Mouse (Mus musculus): ENCODE measurements around the gene F11. TPM values are rescaled to one million over a fixed set of nuclear protein-coding genes. Genes with fewer than 3 reads are reported as not detected.

F11 gene
- polyA plus RNA-seq (2011; ENCODE audit: insufficient read depth, insufficient read length, low read depth, missing spikeins): not detected in 2 replicates

DNA sequence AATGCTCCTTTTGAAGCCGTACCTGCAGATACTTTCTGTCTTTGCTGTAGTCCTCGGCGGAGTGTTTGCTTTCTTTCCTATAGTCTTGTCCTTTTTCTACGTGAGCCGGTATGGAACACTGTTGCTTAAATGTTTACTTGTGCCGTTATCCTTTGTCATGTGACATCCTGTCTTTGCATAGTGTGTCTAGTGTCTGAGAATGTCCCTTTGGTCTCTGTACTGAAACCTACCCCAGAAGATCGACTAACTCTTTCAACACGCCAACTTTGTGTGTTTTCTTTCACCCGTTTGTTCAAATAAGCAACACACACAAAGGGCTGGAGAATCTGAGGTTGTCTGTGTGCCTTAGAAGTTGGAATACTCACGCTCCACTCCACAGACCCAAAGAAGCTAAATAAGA is at the start of gene F11:
TSS of gene F11 (minus strand) at position 112 of the 400 bp plus-strand sequence.
- Histone ChIP-seq H3K36me3 (ENCODE audit: control insufficient read depth, insufficient read depth, low read length, poor library complexity, severe bottlenecking) (no peaks in the 10 kb centered on the region), H3K4me3 (ENCODE audit: low read depth, low read length) (no peak within 1 kb of the TSS), H3K4me1 (ENCODE audit: control insufficient read depth, insufficient read depth, low read length) (no peaks in the 10 kb centered on the region), H3K27ac (ENCODE audit: insufficient read depth, low read length) (no peak within 1 kb of the TSS), H3K9ac (ENCODE audit: low read depth, poor library complexity, severe bottlenecking) (no peak within 1 kb of the TSS), H3K27me3 (ENCODE audit: control insufficient read depth, insufficient read depth, low read length, poor library complexity, severe bottlenecking) (no peaks in the 10 kb centered on the region), H3K9me3 (replicated peaks; ENCODE audit: control insufficient read depth, insufficient read depth, low read length, poor library complexity, severe bottlenecking) (peaks cover 14% of the 10 kb centered on the region)
- TF ChIP-seq EP300 (IDR thresholded peaks at IDR 0.05; ENCODE audit: insufficient read depth, low read depth, low read length) (no peak), POLR2A (IDR thresholded peaks at IDR 0.05; ENCODE audit: insufficient read depth, low read length) (no peak), CTCF (IDR thresholded peaks at IDR 0.05; ENCODE audit: low read depth, low read length) (no peak)

DNA sequence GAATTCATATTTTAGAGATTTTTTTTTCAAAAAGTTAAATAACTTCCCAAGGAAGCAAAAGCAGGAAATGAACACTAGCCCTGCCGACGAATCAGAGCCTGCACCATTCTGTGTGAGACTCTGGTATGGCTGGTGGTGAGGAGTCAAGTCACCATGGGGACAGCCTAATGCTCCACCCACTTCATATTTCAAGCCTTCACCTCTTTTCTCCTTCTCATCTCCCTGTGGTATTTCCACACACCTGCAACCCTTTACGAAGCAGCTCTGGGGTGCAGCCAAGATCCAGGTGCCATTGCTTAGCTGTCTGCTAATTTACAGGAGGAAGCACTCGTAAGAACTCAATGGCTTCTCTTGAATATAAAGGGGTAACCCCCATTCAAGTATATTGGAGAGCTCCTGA is 49.1 kb upstream of the F11 start:
- Histone ChIP-seq H3K4me1 (ENCODE audit: control insufficient read depth, insufficient read depth, low read length) (no peaks in the 10 kb centered on the region), H3K27ac (ENCODE audit: insufficient read depth, low read length) (no peak overlapping the region), H3K27me3 (ENCODE audit: control insufficient read depth, insufficient read depth, low read length, poor library complexity, severe bottlenecking) (no peaks in the 10 kb centered on the region), H3K9me3 (replicated peaks; ENCODE audit: control insufficient read depth, insufficient read depth, low read length, poor library complexity, severe bottlenecking) (no peaks in the 10 kb centered on the region), H3K9ac (ENCODE audit: low read depth, poor library complexity, severe bottlenecking) (no peak overlapping the region), H3K4me3 (ENCODE audit: low read depth, low read length) (no peak overlapping the region), H3K36me3 (ENCODE audit: control insufficient read depth, insufficient read depth, low read length, poor library complexity, severe bottlenecking) (no peaks in the 10 kb centered on the region)
- TF ChIP-seq EP300 (IDR thresholded peaks at IDR 0.05; ENCODE audit: insufficient read depth, low read depth, low read length) (no peak), CTCF (IDR thresholded peaks at IDR 0.05; ENCODE audit: low read depth, low read length) (no peak), POLR2A (IDR thresholded peaks at IDR 0.05; ENCODE audit: insufficient read depth, low read length) (no peak)

DNA sequence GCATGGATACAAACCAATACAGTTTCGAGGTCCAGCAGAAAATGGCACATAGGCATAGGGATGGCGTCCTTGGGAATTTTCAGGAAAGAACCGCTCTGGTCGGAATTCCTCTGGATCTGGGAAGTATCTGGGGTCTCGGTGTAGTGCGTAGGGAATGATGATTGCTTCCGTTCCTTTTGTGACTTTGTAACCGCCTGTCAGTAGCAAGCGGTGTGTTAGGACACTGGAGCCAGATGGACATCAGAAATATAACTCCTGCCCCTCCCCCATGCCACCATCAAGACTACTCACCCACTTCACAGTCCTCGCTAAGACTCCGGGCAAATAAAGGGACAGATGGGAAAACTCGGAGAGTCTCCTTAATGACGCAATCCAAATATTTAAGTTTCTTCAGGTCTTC is 46.5 kb upstream of the F11 start, which contains the start of gene Gm45753:
TSS of gene Gm45753 (minus strand) at position 101 of the 400 bp plus-strand sequence.
- Histone ChIP-seq H3K4me3 (ENCODE audit: low read depth, low read length) (no peak within 1 kb of the TSS), H3K36me3 (ENCODE audit: control insufficient read depth, insufficient read depth, low read length, poor library complexity, severe bottlenecking) (no peaks in the 10 kb centered on the region), H3K4me1 (ENCODE audit: control insufficient read depth, insufficient read depth, low read length) (no peaks in the 10 kb centered on the region), H3K9ac (ENCODE audit: low read depth, poor library complexity, severe bottlenecking) (no peak within 1 kb of the TSS), H3K27me3 (ENCODE audit: control insufficient read depth, insufficient read depth, low read length, poor library complexity, severe bottlenecking) (no peaks in the 10 kb centered on the region), H3K27ac (ENCODE audit: insufficient read depth, low read length) (no peak within 1 kb of the TSS), H3K9me3 (replicated peaks; ENCODE audit: control insufficient read depth, insufficient read depth, low read length, poor library complexity, severe bottlenecking) (no peaks in the 10 kb centered on the region)
- TF ChIP-seq EP300 (IDR thresholded peaks at IDR 0.05; ENCODE audit: insufficient read depth, low read depth, low read length): no peak
- TF ChIP-seq POLR2A (IDR thresholded peaks at IDR 0.05; ENCODE audit: insufficient read depth, low read length): no peak
- no peak for TF ChIP-seq CTCF (IDR thresholded peaks at IDR 0.05; ENCODE audit: low read depth, low read length)

DNA sequence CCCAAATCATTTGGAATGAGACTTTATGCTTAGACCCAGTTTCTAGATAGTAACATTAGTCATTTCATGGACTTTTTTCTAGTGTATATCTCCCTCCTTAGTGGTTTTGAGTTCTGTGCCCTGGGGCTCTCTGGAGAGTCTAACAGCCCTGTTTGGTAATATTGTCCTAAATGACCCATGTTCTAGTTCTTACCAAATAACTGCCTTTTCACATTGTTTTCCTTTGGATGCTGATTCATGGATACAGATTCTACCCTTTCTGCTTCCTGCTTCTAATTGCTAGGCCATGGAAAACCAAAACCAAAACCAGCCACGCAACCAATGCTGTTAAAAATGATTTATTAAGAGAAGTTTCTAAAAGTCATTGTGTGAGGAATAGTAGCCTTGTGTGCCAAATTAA is 43.6 kb upstream of the F11 start:
- Histone ChIP-seq H3K9me3 (replicated peaks; ENCODE audit: control insufficient read depth, insufficient read depth, low read length, poor library complexity, severe bottlenecking) (no peaks in the 10 kb centered on the region), H3K27ac (ENCODE audit: insufficient read depth, low read length) (no peak overlapping the region), H3K36me3 (ENCODE audit: control insufficient read depth, insufficient read depth, low read length, poor library complexity, severe bottlenecking) (no peaks in the 10 kb centered on the region), H3K27me3 (ENCODE audit: control insufficient read depth, insufficient read depth, low read length, poor library complexity, severe bottlenecking) (no peaks in the 10 kb centered on the region; the same call in 1 of the 2 replicates), H3K4me1 (ENCODE audit: control insufficient read depth, insufficient read depth, low read length) (no peaks in the 10 kb centered on the region), H3K9ac (ENCODE audit: low read depth, poor library complexity, severe bottlenecking) (no peak overlapping the region), H3K4me3 (ENCODE audit: low read depth, low read length) (no peak overlapping the region)
- TF ChIP-seq POLR2A (IDR thresholded peaks at IDR 0.05; ENCODE audit: insufficient read depth, low read length) (no peak), CTCF (IDR thresholded peaks at IDR 0.05; ENCODE audit: low read depth, low read length) (no peak), EP300 (IDR thresholded peaks at IDR 0.05; ENCODE audit: insufficient read depth, low read depth, low read length) (no peak)

DNA sequence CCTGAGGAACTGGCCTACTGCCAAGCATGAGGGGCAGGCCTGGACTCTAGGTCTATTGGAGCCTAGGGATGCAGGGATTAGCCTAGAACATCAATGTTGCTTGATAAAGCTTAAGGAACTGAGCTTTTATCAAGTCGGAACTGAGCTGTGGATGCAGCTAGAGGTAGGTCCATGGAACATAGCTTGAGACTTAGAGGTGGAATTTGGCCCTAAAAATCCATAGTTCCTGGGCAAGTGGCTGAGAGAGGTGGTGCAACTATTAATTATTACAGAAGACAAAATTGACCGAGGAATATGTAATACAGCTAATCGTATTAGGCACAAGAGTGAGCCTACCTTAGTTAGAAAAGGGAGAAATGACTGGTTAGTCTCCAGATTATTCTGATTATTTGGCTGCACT is 42.5 kb upstream of the F11 start:
- no peak for TF ChIP-seq EP300 (IDR thresholded peaks at IDR 0.05; ENCODE audit: insufficient read depth, low read depth, low read length)
- no peak for TF ChIP-seq CTCF (IDR thresholded peaks at IDR 0.05; ENCODE audit: low read depth, low read length)
- no peak for TF ChIP-seq POLR2A (IDR thresholded peaks at IDR 0.05; ENCODE audit: insufficient read depth, low read length)
- Histone ChIP-seq H3K4me1 (ENCODE audit: control insufficient read depth, insufficient read depth, low read length) (no peaks in the 10 kb centered on the region), H3K27ac (ENCODE audit: insufficient read depth, low read length) (no peak overlapping the region), H3K9me3 (replicated peaks; ENCODE audit: control insufficient read depth, insufficient read depth, low read length, poor library complexity, severe bottlenecking) (no peaks in the 10 kb centered on the region), H3K9ac (ENCODE audit: low read depth, poor library complexity, severe bottlenecking) (no peak overlapping the region), H3K27me3 (ENCODE audit: control insufficient read depth, insufficient read depth, low read length, poor library complexity, severe bottlenecking) (no peaks in the 10 kb centered on the region; the same call in 1 of the 2 replicates), H3K4me3 (ENCODE audit: low read depth, low read length) (no peak overlapping the region), H3K36me3 (ENCODE audit: control insufficient read depth, insufficient read depth, low read length, poor library complexity, severe bottlenecking) (no peaks in the 10 kb centered on the region)

DNA sequence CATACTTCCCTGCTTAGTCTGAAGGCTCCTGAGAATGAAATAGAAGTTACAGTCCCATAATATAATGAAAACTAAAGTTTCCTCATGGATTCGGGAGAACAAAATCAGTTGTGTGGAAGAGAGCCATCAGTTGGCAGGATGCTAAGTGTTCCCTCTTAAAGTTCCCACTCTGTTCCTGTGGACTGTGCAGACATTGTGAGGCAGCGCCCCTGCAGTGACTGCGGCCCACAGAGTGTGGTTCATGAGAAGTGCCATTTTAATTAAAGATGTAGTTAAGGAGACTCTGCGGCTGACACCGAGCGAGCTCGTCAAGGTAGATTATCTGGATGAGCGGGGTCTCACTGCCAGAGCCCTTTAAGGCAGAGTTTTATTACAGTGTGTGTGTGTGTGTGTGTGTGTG is 40.6 kb upstream of the F11 start:
- TF ChIP-seq EP300 (IDR thresholded peaks at IDR 0.05; ENCODE audit: insufficient read depth, low read depth, low read length) (no peak), POLR2A (IDR thresholded peaks at IDR 0.05; ENCODE audit: insufficient read depth, low read length) (no peak), CTCF (IDR thresholded peaks at IDR 0.05; ENCODE audit: low read depth, low read length) (no peak)
- H3K27me3 ChIP-seq (ENCODE audit: control insufficient read depth, insufficient read depth, low read length, poor library complexity, severe bottlenecking): no peaks in the 10 kb centered on the region; the same call in 1 of the 2 replicates
- H3K4me3 ChIP-seq (ENCODE audit: low read depth, low read length): no peak overlapping the region
- no peaks in the 10 kb centered on the region for H3K4me1 ChIP-seq (ENCODE audit: control insufficient read depth, insufficient read depth, low read length)
- H3K9me3 ChIP-seq (replicated peaks; ENCODE audit: control insufficient read depth, insufficient read depth, low read length, poor library complexity, severe bottlenecking): no peaks in the 10 kb centered on the region
- H3K27ac ChIP-seq (ENCODE audit: insufficient read depth, low read length): no peak overlapping the region
- no peaks in the 10 kb centered on the region for H3K36me3 ChIP-seq (ENCODE audit: control insufficient read depth, insufficient read depth, low read length, poor library complexity, severe bottlenecking)
- no peak overlapping the region for H3K9ac ChIP-seq (ENCODE audit: low read depth, poor library complexity, severe bottlenecking)
